Mouse (Mus musculus): Measurements from ENCODE around the gene Cdkl1. TPM values are rescaled to one million over a fixed set of nuclear protein-coding genes. Genes with fewer than 3 reads are reported as not detected.

Cdkl1 gene
- polyA plus RNA-seq, 1 experiment from 2014 or later, result 2.3 TPM

DNA sequence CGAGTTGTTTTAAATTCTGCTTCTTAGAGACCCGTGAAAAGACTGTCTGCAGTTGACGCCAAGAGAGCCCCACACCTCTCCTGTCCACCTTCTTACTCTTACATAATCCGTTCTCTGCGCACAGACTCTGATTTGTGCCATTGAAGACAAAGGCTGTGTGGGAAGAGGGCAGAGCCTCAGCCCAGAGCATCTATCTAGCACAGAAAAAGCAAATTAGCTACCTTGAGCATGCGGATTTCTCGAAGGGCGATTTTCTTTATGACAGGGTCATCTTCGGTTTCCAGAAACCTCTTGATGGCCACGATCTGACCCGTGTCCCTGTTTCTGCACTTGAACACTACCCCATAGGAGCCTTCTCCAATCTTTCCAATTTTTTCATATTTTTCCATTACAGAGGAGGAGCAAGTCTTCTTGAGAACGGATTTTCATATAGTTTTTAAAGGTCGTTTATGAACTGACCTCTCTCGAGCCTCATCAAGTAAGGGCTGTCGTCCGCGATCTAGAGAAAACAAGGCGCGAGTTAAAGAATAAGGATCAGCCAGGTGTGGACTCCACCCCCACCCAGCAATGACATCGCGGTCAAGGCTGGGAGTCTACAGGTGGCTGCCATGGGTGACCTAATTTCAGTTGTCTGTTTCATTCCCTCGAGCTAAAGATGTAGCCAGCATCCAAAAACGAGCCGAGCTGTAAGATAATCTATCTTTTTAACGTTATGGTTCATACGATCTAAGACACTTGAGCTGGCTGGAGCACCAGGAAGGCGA, 1.1 kb downstream of the Cdkl1 start:
- H3K9me3 ChIP-seq (ENCODE audit: control insufficient read depth, low read length), result no peaks in the 10 kb centered on the region
- peak overlapping the region; percentile 96 for H3K4me2 ChIP-seq (replicated peaks; ENCODE audit: low read depth)
- DNase-seq (ENCODE audit: low spot score), result no peak
- H3K9ac ChIP-seq (ENCODE audit: low read length), result peak overlapping the region; percentile 52
- no peaks in the 10 kb centered on the region for H3K4me1 ChIP-seq (replicated peaks; ENCODE audit: control insufficient read depth, insufficient read depth)
- no peak overlapping the region for H3K27ac ChIP-seq (replicated peaks)
- H3K4me3 ChIP-seq (ENCODE audit: low read depth, low read length), result peak overlapping the region; percentile 55
- H3K36me3 ChIP-seq (ENCODE audit: control insufficient read depth, insufficient read depth, low read length), result no peaks in the 10 kb centered on the region
- ATAC-seq (ENCODE audit: low FRiP score, low TSS enrichment), result peak; percentile 59
- no peak for TF ChIP-seq CTCF (IDR thresholded peaks at IDR 0.05; ENCODE audit: low read depth)
- no peak for TF ChIP-seq EP300 (optimal IDR thresholded peaks at IDR 0.05)
- no peaks in the 10 kb centered on the region for H3K27me3 ChIP-seq (ENCODE audit: control insufficient read depth, insufficient read depth, low read length)
- 41% methylated on average over 27 of the region's 27 CpGs for WGBS

DNA sequence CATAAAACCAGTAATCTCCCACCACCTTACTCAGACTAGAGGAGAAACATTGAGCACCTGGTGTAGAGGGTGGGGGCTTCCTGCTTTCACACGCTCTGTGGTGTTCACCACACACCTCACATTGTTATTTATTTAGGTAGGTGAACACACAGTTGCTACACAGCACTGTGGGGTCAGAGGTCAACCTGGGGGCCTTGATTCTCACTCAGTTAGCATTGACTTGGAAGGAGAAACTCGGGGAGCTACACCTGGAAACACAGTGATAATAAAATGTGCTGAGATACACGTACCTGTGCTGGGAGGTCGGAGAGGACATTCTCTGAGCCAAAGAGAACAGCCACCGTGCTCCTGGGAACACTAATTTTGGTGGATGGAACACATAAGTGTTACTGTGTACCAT, 2.7 kb downstream of the Cdkl1 start:
- no peaks in the 10 kb centered on the region for H3K9me3 ChIP-seq (ENCODE audit: control insufficient read depth, low read length)
- no peaks in the 10 kb centered on the region for H3K36me3 ChIP-seq (ENCODE audit: control insufficient read depth, insufficient read depth, low read length)
- no peak for TF ChIP-seq EP300 (optimal IDR thresholded peaks at IDR 0.05)
- TF ChIP-seq CTCF (IDR thresholded peaks at IDR 0.05; ENCODE audit: low read depth), result no peak
- DNase-seq (ENCODE audit: low spot score) (no peak), ATAC-seq (ENCODE audit: low FRiP score, low TSS enrichment) (no peak)
- H3K4me3 ChIP-seq (ENCODE audit: low read depth, low read length), result no peak overlapping the region
- H3K27ac ChIP-seq (replicated peaks), result no peak overlapping the region
- no peak overlapping the region for H3K9ac ChIP-seq (ENCODE audit: low read length)
- 76% methylated on average over 5 of the region's 5 CpGs for WGBS
- no peaks in the 10 kb centered on the region for H3K4me1 ChIP-seq (replicated peaks; ENCODE audit: control insufficient read depth, insufficient read depth)
- H3K4me2 ChIP-seq (replicated peaks; ENCODE audit: low read depth), result no peak overlapping the region
- H3K27me3 ChIP-seq (ENCODE audit: control insufficient read depth, insufficient read depth, low read length), result no peaks in the 10 kb centered on the region

DNA sequence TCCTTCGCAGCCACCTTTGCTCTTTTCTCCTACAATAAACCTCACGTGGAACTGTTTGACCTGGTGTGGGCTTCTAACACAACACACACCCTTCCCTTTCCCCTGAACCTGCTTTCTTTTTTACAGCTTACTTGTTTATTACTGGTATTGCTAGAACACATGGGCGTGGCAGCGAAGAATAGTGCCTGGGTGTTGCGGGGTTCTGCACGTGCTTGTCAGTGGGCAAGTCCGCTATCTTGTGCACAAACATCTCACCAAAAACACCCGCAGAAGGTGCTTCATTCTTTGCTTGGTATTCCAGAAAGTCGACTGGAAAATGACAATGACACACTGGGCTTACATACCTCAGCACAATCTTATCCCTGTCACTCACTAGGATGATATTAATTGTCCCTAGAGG, 5.6 kb downstream of the Cdkl1 start:
- 78% methylated on average over 9 of the region's 9 CpGs for WGBS
- H3K36me3 ChIP-seq (ENCODE audit: control insufficient read depth, insufficient read depth, low read length), result no peaks in the 10 kb centered on the region
- DNase-seq (ENCODE audit: low spot score) (no peak), ATAC-seq (ENCODE audit: low FRiP score, low TSS enrichment) (no peak)
- TF ChIP-seq EP300 (optimal IDR thresholded peaks at IDR 0.05), result no peak
- no peak for TF ChIP-seq CTCF (IDR thresholded peaks at IDR 0.05; ENCODE audit: low read depth)
- H3K4me2 ChIP-seq (replicated peaks; ENCODE audit: low read depth), result no peak overlapping the region
- H3K4me3 ChIP-seq (ENCODE audit: low read depth, low read length), result no peak overlapping the region
- H3K27ac ChIP-seq (replicated peaks), result no peak overlapping the region
- H3K27me3 ChIP-seq (ENCODE audit: control insufficient read depth, insufficient read depth, low read length), result no peaks in the 10 kb centered on the region
- H3K9me3 ChIP-seq (ENCODE audit: control insufficient read depth, low read length), result no peaks in the 10 kb centered on the region
- no peak overlapping the region for H3K9ac ChIP-seq (ENCODE audit: low read length)
- no peaks in the 10 kb centered on the region for H3K4me1 ChIP-seq (replicated peaks; ENCODE audit: control insufficient read depth, insufficient read depth)

DNA sequence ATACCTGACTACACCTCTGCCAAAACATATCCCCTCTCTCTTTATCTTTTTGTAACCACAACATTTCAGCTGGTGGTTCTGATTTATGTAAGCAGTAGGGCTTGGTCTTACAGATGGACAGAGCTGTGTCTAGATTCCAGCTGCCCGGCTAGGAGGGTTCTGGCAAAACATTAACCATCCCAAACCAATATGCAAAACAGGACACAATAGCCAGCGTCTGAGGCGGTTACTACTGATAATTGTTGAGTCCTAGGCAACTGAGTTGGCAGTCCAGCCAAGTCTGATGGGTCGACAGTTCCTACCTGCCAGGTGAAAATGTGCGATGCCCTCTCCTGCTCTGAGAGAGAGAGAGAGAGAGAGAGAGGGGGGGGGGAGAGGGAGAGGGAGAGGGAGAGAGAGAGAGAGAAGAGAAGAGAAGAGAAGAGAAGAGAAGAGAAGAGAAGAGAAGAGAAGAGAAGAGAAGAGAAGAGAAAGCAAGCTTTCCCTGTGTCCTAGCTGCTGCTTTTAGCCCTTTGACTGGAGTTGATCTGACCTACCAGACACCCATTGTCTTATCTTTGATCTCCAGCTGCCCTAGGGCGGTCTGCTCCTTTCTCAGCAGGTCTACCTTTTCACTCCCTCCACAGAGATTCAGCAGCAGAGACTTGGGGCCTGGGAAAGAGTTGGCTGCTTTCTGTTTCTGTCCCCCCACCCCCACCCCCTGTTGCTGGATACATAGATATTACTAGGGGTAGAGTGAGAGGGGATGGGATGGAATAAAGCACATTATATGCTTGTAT, 7.6 kb downstream of the Cdkl1 start:
- Histone ChIP-seq H3K36me3 (ENCODE audit: control insufficient read depth, insufficient read depth, low read length) (no peaks in the 10 kb centered on the region), H3K4me3 (ENCODE audit: low read depth, low read length) (no peak overlapping the region), H3K4me1 (replicated peaks; ENCODE audit: control insufficient read depth, insufficient read depth) (no peaks in the 10 kb centered on the region), H3K9ac (ENCODE audit: low read length) (no peak overlapping the region), H3K9me3 (ENCODE audit: control insufficient read depth, low read length) (no peaks in the 10 kb centered on the region), H3K4me2 (replicated peaks; ENCODE audit: low read depth) (no peak overlapping the region), H3K27ac (replicated peaks) (no peak overlapping the region), H3K27me3 (ENCODE audit: control insufficient read depth, insufficient read depth, low read length) (no peaks in the 10 kb centered on the region)
- no peak for TF ChIP-seq CTCF (IDR thresholded peaks at IDR 0.05; ENCODE audit: low read depth)
- TF ChIP-seq EP300 (optimal IDR thresholded peaks at IDR 0.05), result no peak
- no peak for DNase-seq (ENCODE audit: low spot score)
- WGBS, result 44% methylated on average over 6 of the region's 6 CpGs
- no peak for ATAC-seq (ENCODE audit: low FRiP score, low TSS enrichment)

DNA sequence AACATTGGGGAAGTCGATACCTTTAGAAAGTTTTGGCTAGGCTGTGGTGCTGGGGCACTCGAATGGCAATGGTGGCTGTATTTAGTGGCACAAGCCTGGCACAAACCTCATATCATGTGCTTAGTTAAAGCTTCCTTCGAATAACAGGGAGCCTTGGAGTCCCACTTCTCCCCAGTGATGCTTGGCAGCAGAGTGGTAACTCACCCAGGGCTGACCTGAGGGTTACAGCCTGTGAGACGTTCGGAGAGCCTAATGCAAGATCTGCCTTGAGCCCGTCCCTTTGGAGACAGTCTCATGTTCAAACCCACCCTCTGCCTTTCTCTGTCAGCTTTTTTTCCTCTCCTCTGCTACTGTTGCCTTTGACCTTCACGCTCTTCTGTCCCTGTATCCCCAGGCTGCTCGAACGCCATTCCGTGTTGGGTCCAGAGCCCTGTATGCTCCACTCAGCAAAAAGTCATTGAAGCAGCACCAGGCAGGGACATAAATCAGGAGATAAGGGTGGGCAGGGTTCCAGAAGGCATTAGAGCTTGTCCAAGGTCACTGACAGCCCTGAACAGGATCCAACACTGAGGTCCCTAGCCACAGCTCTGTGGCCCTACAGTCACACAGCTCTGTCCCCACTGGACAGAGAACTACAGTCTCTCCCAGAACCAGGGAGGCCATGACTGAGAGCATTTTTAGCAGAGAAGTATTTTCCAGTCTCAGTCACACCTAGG, 9.0 kb downstream of the Cdkl1 start:
- H3K4me2 ChIP-seq (replicated peaks; ENCODE audit: low read depth), result no peak overlapping the region
- no peak overlapping the region for H3K9ac ChIP-seq (ENCODE audit: low read length)

More for the DNA sequence above, 9.0 kb downstream of the Cdkl1 start:
- Histone ChIP-seq H3K27me3 (ENCODE audit: control insufficient read depth, insufficient read depth, low read length) (no peaks in the 10 kb centered on the region), H3K36me3 (ENCODE audit: control insufficient read depth, insufficient read depth, low read length) (no peaks in the 10 kb centered on the region), H3K4me3 (ENCODE audit: low read depth, low read length) (no peak overlapping the region), H3K27ac (replicated peaks) (no peak overlapping the region), H3K4me1 (replicated peaks; ENCODE audit: control insufficient read depth, insufficient read depth) (no peaks in the 10 kb centered on the region; the same call in 1 of the 2 replicates), H3K9me3 (ENCODE audit: control insufficient read depth, low read length) (no peaks in the 10 kb centered on the region)
- DNase-seq (ENCODE audit: low spot score) (no peak), ATAC-seq (ENCODE audit: low FRiP score, low TSS enrichment) (0 out of 2 replicates have a peak, but pooled peaks have one; percentile 32)
- WGBS, result 76% methylated on average over 10 of the region's 10 CpGs
- no peak for TF ChIP-seq CTCF (IDR thresholded peaks at IDR 0.05; ENCODE audit: low read depth)
- TF ChIP-seq EP300 (optimal IDR thresholded peaks at IDR 0.05), result no peak
